Mouse (Mus musculus) bone marrow, adult 2 months (tissue): ENCODE data around the gene Rhou.

Experiments used
- CTCF ChIP-seq: fragments of 200-500 bp; IDR thresholded peaks from 2 replicates; pipeline ENCODE4 v1.5.1; 2011; ENCODE audit warnings: low read length, control low read depth; ENCODE audit not compliant: control insufficient read depth, insufficient read depth
- POLR2A ChIP-seq: fragments of 200-500 bp; IDR thresholded peaks from 2 replicates; pipeline ENCODE4 v1.6.1; 2011; ENCODE audit warnings: low read depth, mild to moderate bottlenecking, control low read depth, low read length, borderline replicate concordance; ENCODE audit not compliant: control insufficient read depth

DNA sequence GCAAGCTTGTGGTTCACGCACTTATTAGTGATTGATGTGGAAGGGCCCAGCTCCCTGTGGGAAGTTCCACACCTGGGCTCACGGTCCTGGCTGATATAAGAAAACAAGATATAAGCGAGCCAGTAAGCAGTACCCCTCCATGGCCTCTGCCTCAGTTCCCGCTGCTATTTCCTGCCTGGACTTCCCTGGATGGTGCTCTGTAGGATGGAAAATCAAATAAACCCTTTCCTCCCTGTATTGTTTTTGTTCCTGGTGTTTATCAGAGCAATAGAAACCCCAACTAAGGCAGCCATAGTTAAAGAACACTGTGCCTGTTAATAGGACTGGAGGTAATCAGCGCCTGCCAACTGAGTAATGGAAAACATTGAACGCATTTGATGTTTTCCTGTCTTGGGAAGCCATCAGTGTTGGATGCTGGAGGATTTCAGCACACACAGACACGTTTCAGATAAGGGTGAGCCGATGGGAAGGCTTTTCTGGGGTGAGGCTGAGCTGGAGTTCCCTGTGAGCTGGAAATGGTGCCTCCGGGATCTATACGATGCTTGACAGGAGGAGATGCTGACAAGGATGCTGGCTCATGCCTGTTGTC lies 5.8 kb downstream of the Rhou start:
- no peak for TF ChIP-seq CTCF
- no peak for TF ChIP-seq POLR2A
